Mouse (Mus musculus): Measurements from ENCODE around the gene Gm49394. TPM values are rescaled to one million over a fixed set of nuclear protein-coding genes. Genes with fewer than 3 reads are reported as not detected.

Gm49394 gene
- total RNA-seq, 2 experiments from 2014 or later: 2.2 to 2.5 TPM

- no peak for DNase-seq (ENCODE audit: low spot score in 2 of 2)
Observed at GRCm38 (mm10) chr7:142659767-142660650, 9.7 kb downstream of the Gm49394 start.

- peak; percentile 62 to 78 for DNase-seq (ENCODE audit: low spot score in 2 of 2)
Observed at GRCm38 (mm10) chr7:142659181-142659681, 10.5 kb downstream of the Gm49394 start.

GRCm38 (mm10) chr7:142658681-142659180, 11.0 kb downstream of the Gm49394 start:
- DNase-seq (ENCODE audit: low spot score in 2 of 2): peak in 1 of 2 experiments; percentile 43

- DNase-seq (ENCODE audit: low spot score in 2 of 2): no peak
Observed at GRCm38 (mm10) chr7:142657821-142658614, 11.7 kb downstream of the Gm49394 start.

GRCm38 (mm10) chr7:142657341-142657791, 12.4 kb downstream of the Gm49394 start:
- peak; percentile 50 to 59 for DNase-seq (ENCODE audit: low spot score in 2 of 2)

- peak; percentile 63 to 84 for DNase-seq (ENCODE audit: low spot score in 2 of 2)
Observed at GRCm38 (mm10) chr7:142656055-142656454, 13.7 kb downstream of the Gm49394 start.

- no peak for DNase-seq (ENCODE audit: low spot score in 2 of 2)
Observed at GRCm38 (mm10) chr7:142655633-142656032, 14.1 kb downstream of the Gm49394 start.

GRCm38 (mm10) chr7:142653726-142654125, 16.0 kb downstream of the Gm49394 start:
- no peak for DNase-seq (ENCODE audit: low spot score in 2 of 2)

- no peak for DNase-seq (ENCODE audit: low spot score in 2 of 2)
Observed at GRCm38 (mm10) chr7:142646676-142647075, 23.1 kb downstream of the Gm49394 start.

- no peak for DNase-seq (ENCODE audit: low spot score in 2 of 2)
Observed at GRCm38 (mm10) chr7:142645045-142645444, 24.7 kb downstream of the Gm49394 start.

- no peak for DNase-seq (ENCODE audit: low spot score in 2 of 2)
Observed at GRCm38 (mm10) chr7:142636178-142636577, 33.6 kb downstream of the Gm49394 start.

- no peak for DNase-seq (ENCODE audit: low spot score in 2 of 2)
Observed at GRCm38 (mm10) chr7:142630691-142631090, 39.1 kb downstream of the Gm49394 start.

GRCm38 (mm10) chr7:142629806-142630205, 39.9 kb downstream of the Gm49394 start:
- no peak for DNase-seq (ENCODE audit: low spot score in 2 of 2)

- DNase-seq (ENCODE audit: low spot score in 2 of 2): no peak
Observed at GRCm38 (mm10) chr7:142622180-142622579, 47.6 kb downstream of the Gm49394 start.

GRCm38 (mm10) chr7:142613077-142613476, 56.7 kb downstream of the Gm49394 start:
- no peak for DNase-seq (ENCODE audit: low spot score in 2 of 2)

- DNase-seq (ENCODE audit: low spot score in 2 of 2): peak; percentile 45 to 63
Observed at GRCm38 (mm10) chr7:142610627-142611406, 58.9 kb downstream of the Gm49394 start.

- no peak for DNase-seq (ENCODE audit: low spot score in 2 of 2)
Observed at GRCm38 (mm10) chr7:142600921-142601320, 68.8 kb downstream of the Gm49394 start.

All from gastrocnemius, postnatal 4 days (tissue).